In the genomic region with DNA sequence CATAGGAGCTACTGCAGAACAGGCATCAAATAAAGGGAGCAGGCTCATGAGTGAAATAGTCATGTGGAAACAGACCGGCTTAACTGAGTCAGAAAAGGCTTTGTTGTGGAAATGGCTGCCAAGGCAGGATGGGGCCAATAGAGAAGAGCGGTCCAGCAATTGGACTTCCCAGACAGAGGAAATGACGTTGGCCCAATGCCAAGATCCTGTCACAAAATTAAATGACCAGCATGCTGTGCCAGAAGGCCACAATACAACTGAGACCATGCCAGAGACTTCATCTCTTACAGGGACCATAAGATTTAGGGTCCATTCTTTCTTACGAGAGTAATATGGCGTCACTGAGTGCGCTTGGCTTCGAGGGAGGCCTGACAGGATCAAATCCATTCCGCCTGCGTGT, we compare ENCODE assay signal across 11 mouse cellular contexts. TPM values are rescaled to one million over a fixed set of nuclear protein-coding genes. Genes with fewer than 3 reads are reported as not detected.
DNase-seq lines count a peak whose midpoint lies in the region; ATAC-seq lines count a peak whose summit lies in the region.
"Had no signal": no experiment of that assay in that cellular context is flagged by ENCODE, and none has a peak within 500 bp of the region (broad histone marks: within the 10 kb centered on the region; RNA-seq: fewer than 3 reads in every experiment).

No protein-coding gene starts in this region.

- no peak overlapping the region for H3K4me2 ChIP-seq in neural tube, embryonic 14.5 days (ENCODE audit: low read depth, low read length)

- no peaks in the 10 kb centered on the region for H3K36me3 ChIP-seq in neural tube, embryonic 14.5 days (ENCODE audit: control insufficient read depth, insufficient read depth, low read length)

- H3K27ac ChIP-seq in neural tube, embryonic 14.5 days (ENCODE audit: low read depth, low read length) = no peak overlapping the region
- H3K27ac ChIP-seq: left cerebral cortex, adult 2 months had no signal

- H3K4me1 ChIP-seq in neural tube, embryonic 14.5 days (ENCODE audit: control insufficient read depth, insufficient read depth, low read length) = no peaks in the 10 kb centered on the region

- H3K4me3 ChIP-seq in neural tube, embryonic 14.5 days (ENCODE audit: low read depth, low read length) = no peak overlapping the region
- H3K4me3 ChIP-seq: left cerebral cortex, adult 2 months had no signal

- 38% methylated on average over 9 of the region's 9 CpGs for WGBS in neural tube, embryonic 14.5 days

- peak; percentile 85 to 88 for DNase-seq in cerebellum, postnatal 10 days
- DNase-seq in cerebellum, adult 11-12 months = no peak
- DNase-seq in retina, postnatal 1 day = peak; percentile 63
- DNase-seq in retina, embryonic 14.5 days (ENCODE audit: low spot score) = no peak
- DNase-seq in kidney, postnatal 4 days = peak; percentile 77 to 83
- DNase-seq in cerebellum, adult 11 months = no peak

- no peaks in the 10 kb centered on the region for H3K27me3 ChIP-seq in neural tube, embryonic 14.5 days (ENCODE audit: control insufficient read depth, insufficient read depth, low read length)

- no peak overlapping the region for H3K9ac ChIP-seq in neural tube, embryonic 14.5 days (replicated peaks; ENCODE audit: low read depth, low read length)

- peak; percentile 89 for ATAC-seq in neural tube, embryonic 14.5 days (ENCODE audit: low read depth)
- ATAC-seq in granulocyte monocyte progenitor cell, adult 5-6 weeks (replicated peaks; ENCODE audit: poor library complexity, severe bottlenecking) = no peak

- H3K9me3 ChIP-seq in neural tube, embryonic 14.5 days (ENCODE audit: control insufficient read depth, low read length) = no peaks in the 10 kb centered on the region

RNA-seq across cellular contexts. Expression of gene Ghsr, which starts 20.0 kb away (rescaled TPM):
- polyA plus RNA-seq in neural tube, embryonic 14.5 days (2014; fragmentation: Nextera tagmentation; extraction: Ambion mirVana) = 1.0 and 1.8 TPM in 2 replicates
- not detected in 2 replicates for total RNA-seq in granulocyte monocyte progenitor cell, adult 5-6 weeks (2014; fragmentation: Nextera tagmentation)
- total RNA-seq in granulocyte monocyte progenitor cell, adult 5-6 weeks (2017) = not detected in 2 replicates
- polyA plus RNA-seq: C2C12; gonadal fat pad, adult 2 months had no signal

RNA-seq across cellular contexts. Expression of gene Tnfsf10, which starts 34.3 kb away (rescaled TPM):
- polyA plus RNA-seq in neural tube, embryonic 14.5 days (2014; fragmentation: Nextera tagmentation; extraction: Ambion mirVana) = 0.05 and 0.07 TPM in 2 replicates
- 5.0 and 6.3 TPM in 2 replicates for total RNA-seq in granulocyte monocyte progenitor cell, adult 5-6 weeks (2014; fragmentation: Nextera tagmentation)
- 4.3 and 8.8 TPM in 2 replicates for total RNA-seq in granulocyte monocyte progenitor cell, adult 5-6 weeks (2017)
- polyA plus RNA-seq: C2C12 had no signal

Comparison
In these comparisons a context has a peak if more than half of its experiments do, and no peak if none do; other contexts are left out.
1. DNase-seq: peak in cerebellum, postnatal 10 days (2 of 2), retina, postnatal 1 day (single experiment) and kidney, postnatal 4 days (2 of 2); none in cerebellum, adult 11-12 months (single experiment), retina, embryonic 14.5 days (single experiment) and cerebellum, adult 11 months (single experiment).